Mouse (Mus musculus) CH12F3 (cell line): Measurements from ENCODE around the gene Rnd1.

ENCODE experiments used
- in situ Hi-C: fragments of 300-500 bp; cut with MboI; formaldehyde crosslinking; loops from 2 replicates; pipeline ENCODE4 v1.14.3; 2020; ENCODE audit warnings: low sequenced_read_pairs

Rnd1 gene

DNA sequence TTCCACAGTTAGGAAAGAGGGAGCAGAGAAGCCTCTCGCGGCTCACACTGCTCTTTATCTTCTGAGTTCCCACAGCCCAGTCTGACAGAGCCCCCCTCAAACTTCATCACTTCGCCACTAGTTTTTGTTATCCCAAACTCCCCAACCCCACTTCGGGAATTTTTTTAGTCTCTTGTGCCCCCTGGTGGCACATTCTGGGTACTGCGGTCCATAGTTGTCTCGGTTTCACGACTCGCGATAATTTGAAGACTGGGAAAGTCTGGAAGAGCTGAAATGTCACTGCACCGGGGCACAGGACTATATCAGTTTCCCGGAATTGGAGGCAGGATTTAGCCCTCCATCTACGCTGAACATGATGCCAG lies 60.1 kb downstream of the Rnd1 start:
- in situ Hi-C loops, result loop anchor here (5.0 kb wide), 1 partner anchor 35 kb away; no protein-coding TSS in a partner anchor

- in situ Hi-C loops, result loop anchor here (5.0 kb wide), 1 partner anchor 34 kb away; no protein-coding TSS in a partner anchor
Observed at GRCm38 (mm10) chr15:98616362-98617175, 60.7 kb downstream of the Rnd1 start.

GRCm38 (mm10) chr15:98615751-98616150 lies 61.5 kb downstream of the Rnd1 start:
- in situ Hi-C loops, result loop anchor here (5.0 kb wide), 1 partner anchor 33 kb away; no protein-coding TSS in a partner anchor

DNA sequence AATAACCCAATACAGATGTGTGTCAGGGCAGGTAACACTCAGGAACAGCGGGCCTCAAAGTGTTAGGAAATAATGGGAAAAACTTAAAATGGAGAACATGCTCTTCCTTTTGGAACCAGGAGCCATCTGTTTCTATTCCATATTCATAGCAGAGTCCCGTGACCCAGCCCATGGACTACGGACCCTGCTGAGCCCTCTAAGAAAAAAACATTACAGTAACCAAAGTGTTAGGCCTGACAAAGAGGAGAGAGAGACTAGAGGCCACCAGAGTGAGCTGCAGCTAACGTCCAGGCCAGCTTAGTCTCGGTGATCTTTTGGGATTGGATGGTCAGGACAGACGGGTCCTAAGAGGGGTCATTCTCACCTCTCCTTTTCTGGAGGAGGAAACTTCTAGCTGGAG lies 62.3 kb downstream of the Rnd1 start:
- in situ Hi-C loops, result loop anchor here (5.0 kb wide), 1 partner anchor 33 kb away; no protein-coding TSS in a partner anchor

- in situ Hi-C loops, result no loop called here
Observed at GRCm38 (mm10) chr15:98614551-98614950, 62.7 kb downstream of the Rnd1 start.
